Mouse (Mus musculus) left cerebral cortex, adult 9 months (tissue): ENCODE measurements around the gene Msmb.
"Not testable (repeated sequence)": the region's sequence is repeated elsewhere in the genome, so short reads cannot be mapped to it uniquely, and the experiment has no call there.

Source experiments
- DNase-seq, 2 experiments: peaks; one replicate each; pipeline ENCODE4 v3.0.0; 2022; ENCODE audit warnings: low spot score in 2 of 2

Msmb gene

DNA sequence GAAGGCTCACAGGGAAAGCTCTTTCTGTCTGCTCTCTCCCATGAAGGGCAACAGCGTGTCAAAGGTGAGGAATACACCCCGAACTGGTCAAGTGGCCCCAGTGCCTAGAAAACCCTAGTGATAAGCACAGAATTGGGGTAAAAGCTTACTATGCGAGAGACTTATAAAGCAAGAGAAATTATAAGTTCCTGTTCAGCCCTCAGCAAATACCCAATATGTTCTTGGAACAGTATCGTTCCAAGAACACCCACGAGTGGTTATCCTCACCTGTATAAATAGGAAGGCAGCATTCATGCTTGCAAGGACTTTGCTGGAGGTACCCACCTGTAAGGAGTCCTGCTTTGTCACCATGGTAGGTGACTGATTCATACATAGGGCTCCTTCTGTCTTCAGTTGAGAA lies at the start of gene Msmb:
Gene Msmb, plus strand, starts transcription at position 301 of the 400 bp plus-strand sequence.
- no peak for DNase-seq

DNA sequence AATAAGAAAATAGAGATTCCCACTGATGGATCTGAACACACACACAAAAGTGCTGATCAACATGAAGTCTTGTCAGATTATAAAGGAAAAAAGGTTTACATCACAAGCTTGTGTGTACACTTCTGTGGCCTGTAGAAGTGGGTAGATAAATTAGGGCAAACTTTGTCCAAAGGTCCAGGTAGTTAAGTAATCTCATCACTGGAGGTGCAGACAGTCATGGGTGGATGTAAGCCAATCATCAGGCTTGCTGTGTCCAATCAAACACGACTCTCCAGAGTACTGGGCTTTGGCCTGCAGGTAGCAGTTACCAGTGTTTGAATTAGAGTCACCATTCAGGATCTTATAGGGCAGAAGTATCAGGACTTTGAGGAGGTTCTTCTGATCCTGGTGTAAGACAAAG lies 48.8 kb upstream of the Msmb start:
- no peak for DNase-seq

DNA sequence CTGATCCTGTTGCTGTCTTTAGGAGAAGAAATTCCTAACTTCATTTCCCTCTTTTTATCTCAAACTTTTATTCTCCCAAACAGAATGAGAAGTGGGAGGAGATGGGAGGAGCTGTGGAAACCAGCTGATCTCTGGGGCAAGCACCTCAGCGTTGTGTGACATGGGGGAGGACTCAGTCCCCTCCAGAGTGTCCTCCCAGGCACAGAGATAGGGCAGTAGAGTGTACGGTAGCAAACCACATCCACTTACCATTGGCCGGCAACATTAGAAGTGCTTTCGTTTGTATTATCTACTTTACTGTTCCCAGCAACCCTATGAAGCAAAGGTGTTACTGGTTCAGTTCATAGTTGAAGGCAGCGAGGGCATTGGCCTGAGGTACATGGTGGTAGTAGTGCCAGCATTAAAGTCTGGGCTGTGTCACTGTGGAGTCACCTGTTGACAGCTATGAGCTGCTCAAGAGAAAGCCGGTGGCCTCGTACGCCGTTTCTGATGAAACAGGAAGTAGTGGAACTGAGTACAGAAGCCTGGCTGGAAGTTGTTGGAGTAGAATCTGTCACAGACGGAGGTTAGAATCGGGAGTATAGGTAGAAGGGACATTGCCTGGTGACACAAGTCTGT lies 48.2 kb upstream of the Msmb start:
- no peak for DNase-seq

DNA sequence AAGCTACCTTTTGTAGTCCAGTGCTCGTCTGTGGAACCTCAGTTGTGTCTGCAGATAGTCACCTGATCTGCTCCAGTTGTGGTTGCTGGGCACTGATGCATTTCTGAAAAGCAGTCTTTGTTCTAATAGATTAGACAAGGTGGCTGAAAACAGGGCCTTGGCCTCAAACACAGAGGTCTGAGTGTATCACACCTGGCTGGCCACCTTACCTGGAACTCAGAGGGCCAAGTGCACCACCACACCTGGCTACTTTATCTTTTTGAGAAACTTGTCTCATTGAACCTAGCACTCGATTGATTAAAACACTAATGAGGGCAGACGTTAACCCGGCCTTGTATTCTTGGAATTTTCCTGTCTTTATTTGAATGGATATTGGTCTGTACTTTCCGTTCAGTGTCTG lies 46.2 kb upstream of the Msmb start:
- DNase-seq, result no peak

GRCm38 (mm10) chr14:32096740-32097139 lies 45.1 kb upstream of the Msmb start:
- no peak for DNase-seq

GRCm38 (mm10) chr14:32097691-32098090 lies 44.1 kb upstream of the Msmb start:
- DNase-seq, result no peak

DNA sequence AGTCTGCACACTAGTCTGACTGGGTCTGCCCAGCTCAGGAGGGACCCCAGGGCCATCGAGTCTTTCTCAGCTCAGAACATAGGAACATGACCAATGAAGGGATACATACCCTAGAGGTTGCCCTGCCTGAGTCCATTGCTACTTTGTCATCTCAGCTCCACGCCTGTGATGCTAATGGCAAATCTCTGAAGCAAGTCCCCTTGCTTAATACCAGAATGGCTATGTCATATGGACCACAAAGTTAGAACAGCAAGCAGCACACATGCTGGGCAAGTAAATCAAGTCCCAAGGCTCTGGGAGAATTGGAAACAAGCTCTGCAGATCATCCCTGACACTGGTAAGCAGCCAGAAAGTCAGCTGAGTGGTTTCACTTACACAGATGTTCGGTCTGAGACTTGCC lies 42.9 kb upstream of the Msmb start:
- no peak for DNase-seq

- no peak for DNase-seq
These were observed 38.3 kb upstream of the Msmb start for GRCm38 (mm10) chr14:32103556-32103955.

GRCm38 (mm10) chr14:32105663-32106062 lies 36.2 kb upstream of the Msmb start:
- DNase-seq, result no peak

DNA sequence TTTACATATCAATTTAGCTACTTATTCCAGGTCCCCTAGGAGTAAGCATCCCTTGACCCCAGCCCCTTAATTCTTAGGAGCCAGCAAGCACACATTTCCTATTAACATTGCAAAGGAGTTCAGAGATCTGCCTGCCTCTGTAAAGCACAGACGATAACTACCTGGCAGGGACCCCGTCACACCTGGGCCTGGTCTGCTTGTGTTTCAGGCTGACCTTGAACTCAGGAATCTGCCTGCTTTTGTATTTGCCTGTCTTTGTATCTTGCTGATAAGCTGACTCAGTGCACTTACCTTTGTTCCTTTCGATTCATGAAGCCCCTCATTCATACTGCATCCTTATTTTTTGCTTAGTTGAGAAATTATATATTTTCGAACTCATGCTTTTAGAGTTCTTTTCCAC lies 34.9 kb upstream of the Msmb start:
- DNase-seq, result no peak

DNA sequence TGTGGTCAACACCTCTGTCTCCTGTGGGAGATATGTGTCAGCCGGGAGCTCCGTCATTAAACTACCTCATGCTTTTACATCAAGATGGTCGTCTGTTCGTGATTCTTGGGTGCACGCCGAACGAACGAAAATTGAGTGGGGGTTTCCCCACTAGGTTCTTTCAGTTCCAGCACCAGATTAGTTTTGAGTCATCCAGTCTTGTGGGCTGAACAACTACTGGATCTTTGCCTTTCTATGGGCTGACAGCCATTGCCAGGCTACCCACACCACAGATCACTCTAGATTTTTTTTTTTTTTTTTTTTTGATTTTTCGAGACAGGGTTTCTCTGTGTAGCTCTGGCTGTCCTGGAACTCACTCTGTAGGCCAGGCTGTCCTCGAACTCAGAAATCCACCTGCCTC lies 29.7 kb upstream of the Msmb start:
- DNase-seq, result not testable (repeated sequence)

DNA sequence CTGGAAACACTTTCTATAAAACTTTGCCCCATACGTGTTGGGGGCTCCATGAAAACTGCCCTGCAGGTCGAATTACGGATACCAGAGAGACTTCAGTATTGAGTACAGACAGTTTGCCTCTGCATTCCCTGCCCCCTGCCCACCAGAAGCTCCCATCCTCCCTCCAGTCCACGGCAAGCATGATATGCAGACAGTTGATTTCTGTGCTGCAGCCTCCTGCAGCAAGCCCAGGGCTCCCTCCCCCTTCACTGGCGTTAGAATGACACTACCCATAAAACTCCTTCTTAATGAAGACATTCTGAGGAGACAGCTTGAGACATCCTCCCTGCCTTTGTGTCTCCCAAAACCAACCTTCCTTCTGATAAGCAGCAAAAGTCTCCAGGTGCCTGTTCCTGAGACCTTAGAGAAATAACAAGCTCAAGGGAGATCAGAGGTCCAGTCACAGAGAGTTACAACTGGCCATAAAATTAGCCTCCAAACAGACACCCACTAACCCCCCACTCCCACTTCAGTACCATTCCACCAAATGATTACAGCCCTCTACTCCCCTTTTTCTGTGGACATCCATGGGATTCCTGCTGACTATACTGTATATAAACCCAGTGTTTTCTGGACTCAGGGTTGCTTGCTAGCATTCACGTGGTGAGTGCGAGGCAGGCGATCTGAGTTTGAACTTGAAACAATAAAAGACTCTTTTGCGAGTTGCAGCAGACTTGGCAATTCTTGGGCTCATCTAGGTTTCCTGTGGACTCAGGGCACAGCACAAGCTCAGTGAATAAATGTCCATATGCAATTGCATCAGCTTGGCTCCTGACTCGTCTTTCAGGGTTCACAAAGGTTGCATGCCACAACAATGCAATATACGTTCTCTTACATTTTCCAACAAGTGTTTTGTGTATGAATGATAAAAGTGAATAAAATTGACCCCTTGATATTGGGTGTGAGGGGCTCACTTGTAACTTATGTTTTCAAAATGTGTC lies 20.6 kb upstream of the Msmb start:
- no peak for DNase-seq

- no peak for DNase-seq
These were observed 19.9 kb upstream of the Msmb start for GRCm38 (mm10) chr14:32121920-32122315.

GRCm38 (mm10) chr14:32124261-32124660 lies 17.6 kb upstream of the Msmb start:
- DNase-seq, result no peak

- DNase-seq, result not testable (repeated sequence)
These were observed 16.6 kb upstream of the Msmb start for GRCm38 (mm10) chr14:32125256-32125655.

DNA sequence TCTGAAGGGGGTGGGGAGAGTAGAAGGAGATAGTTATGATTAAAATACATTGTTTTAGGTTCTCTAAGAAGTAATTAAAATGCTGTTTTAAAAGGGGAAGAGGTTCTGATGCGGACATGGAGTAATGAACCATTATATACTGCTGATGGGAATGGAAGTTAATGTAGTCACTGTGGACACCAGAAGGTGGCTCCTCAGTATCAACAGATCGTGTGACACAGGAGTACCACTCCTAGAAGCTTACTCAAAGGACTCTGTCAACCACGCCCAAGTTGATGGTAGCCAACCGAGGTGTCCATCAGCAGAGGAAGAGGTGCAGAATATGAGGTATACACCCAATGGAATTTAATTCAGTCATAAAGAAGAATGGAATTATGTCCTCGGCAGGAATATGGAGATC lies 13.4 kb upstream of the Msmb start:
- no peak for DNase-seq

- no peak for DNase-seq
These were observed 10.0 kb upstream of the Msmb start for GRCm38 (mm10) chr14:32131836-32132235.

GRCm38 (mm10) chr14:32134293-32134692 lies 7.5 kb upstream of the Msmb start:
- no peak for DNase-seq

DNA sequence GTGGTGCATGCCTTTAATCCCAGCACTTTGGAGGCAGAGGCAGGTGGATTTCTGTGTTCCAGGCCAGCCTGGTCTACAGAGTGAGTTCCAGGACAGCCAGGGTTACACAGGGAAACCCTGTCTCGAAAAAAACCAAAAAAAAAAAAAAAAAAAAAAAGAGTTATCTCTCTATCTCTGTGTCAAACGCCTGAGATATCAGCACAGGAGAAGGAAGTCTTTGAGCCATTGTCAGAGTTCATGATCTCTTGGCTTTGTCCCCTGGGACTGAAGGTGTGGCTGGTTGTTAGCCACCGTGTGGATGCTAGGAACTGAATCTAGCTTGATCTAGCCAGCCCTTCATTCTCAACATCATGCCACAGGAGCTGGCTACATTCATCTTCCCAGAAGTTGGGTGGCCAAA lies 5.4 kb upstream of the Msmb start:
- not testable (repeated sequence) for DNase-seq

DNA sequence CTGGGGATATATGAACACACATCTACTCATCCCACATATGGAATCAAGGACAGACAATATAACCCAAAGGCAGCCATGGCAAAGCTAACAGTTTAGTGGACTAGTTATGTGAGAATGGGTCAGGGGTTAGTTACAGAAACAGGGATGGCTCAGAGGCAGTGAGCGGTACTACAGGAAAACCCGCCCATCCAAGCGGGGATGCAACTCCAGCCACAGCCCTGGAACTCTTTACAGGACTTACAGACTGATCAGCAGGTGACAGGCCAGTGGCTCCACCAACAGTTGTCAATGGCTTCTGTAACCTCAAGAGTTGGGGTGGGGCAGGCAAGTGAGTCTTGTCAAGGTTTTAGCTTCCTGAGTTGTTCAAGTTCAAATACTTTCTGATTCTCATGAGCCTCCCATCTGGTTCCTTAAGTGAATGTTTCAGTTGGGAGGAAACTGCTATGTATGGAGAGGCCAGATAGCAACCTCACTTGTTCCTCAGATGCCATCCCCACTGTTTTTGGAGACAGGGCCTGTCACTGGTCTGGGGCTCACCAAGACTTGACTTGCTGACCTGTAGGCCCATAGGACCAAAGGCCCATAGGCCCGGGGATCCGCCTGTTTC lies 1.4 kb upstream of the Msmb start:
- no peak for DNase-seq

DNA sequence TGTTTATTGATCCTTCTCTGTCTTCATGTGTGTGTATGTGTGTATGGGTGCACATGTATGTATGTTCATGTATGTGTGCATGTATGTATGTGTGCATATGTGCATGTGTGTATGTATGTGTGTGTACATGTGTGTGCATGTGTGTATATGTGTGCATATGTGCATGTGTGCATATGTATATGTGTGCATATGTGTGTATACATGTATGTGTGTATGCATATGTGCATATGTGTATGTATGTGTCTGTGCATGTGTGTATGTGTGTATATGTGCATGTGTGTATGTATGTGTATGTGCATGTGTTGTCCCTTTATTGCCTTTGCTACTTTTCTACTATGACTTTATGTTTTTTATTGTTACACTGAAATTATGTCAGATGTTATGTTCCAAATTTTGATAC lies 2.9 kb downstream of the Msmb start:
- no peak for DNase-seq

GRCm38 (mm10) chr14:32145401-32145800 lies 3.6 kb downstream of the Msmb start:
- no peak for DNase-seq
